12 mouse cellular contexts compared by ENCODE assay signal in the genomic region with DNA sequence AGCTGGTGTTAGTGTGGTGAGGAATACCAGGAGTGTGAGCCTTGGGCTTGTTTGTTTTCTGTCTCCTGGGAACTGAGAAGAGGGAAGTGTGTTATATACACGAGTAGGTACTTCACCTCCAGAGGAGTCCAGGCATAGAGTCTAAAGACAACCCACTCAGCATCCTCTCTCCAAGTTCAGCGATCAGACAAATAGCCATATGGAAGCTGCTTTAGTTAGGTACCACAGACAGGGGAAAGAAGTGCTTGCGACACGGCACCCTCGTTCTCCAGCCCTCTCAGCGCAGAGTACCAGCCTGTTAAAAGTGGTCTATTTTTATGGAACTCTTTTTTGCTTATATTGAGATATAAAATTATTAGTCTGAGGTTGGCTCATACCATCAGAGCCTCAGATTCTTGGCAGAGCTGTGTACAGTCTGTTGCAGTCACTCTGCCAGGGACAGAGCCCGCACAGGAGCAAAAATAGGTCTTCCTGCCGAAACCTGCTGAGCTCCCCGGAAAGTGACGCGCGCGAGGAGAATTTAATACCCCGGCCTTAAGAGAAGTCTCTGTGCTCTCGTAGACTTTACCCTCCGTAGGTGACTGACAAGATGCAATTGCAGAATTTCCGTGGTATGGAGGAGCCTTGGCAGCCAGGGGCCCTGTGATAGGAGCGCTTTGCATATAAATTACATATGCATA.
DNase-seq lines count a peak whose midpoint lies in the region; ATAC-seq and TF ChIP-seq lines count a peak whose summit lies in the region.
"Had no signal": no experiment of that assay in that cellular context is flagged by ENCODE, and none has a peak within 500 bp of the region (broad histone marks: within the 10 kb centered on the region; RNA-seq: fewer than 3 reads in every experiment).

No protein-coding gene starts in this region.

- H3K4me3 ChIP-seq in lung, adult 2 months (replicated peaks; ENCODE audit: extremely low read depth, low read depth, low read length) = no peak overlapping the region
- H3K4me3 ChIP-seq: liver, embryonic 12.5 days; neural tube, embryonic 13.5 days had no signal

- no peaks in the 10 kb centered on the region for H3K4me1 ChIP-seq in lung, adult 2 months (ENCODE audit: control insufficient read depth, insufficient read depth, low read length)
- H3K4me1 ChIP-seq: liver, embryonic 12.5 days had no signal

- TF ChIP-seq CTCF in lung, adult 2 months (IDR thresholded peaks at IDR 0.05; ENCODE audit: insufficient read depth, low read length) = no peak

- peak; percentile 87 for ATAC-seq in cerebellum, adult (ENCODE audit: insufficient number of reproducible peaks, low FRiP score, low TSS enrichment)
- ATAC-seq in inflammation-experienced regulatory T-cells, adult 6 months = peak; percentile 72
- ATAC-seq: liver, embryonic 12.5 days had no signal

- no peak for TF ChIP-seq POLR2A in lung, adult 2 months (IDR thresholded peaks at IDR 0.05; ENCODE audit: borderline replicate concordance, extremely low read depth, low read depth, low read length)

- 52% methylated on average over 18 of the region's 18 CpGs for WGBS in lung, adult 2 months

- DNase-seq in cerebellum, postnatal 4 days (ENCODE audit: low spot score in 2 of 2) = no peak
- DNase-seq in lung, postnatal 36 days = peak; percentile 26
- DNase-seq in lung, adult 2 months = no peak
- DNase-seq in right cerebral cortex, postnatal 25 days = peak; percentile 54
- DNase-seq in adrenal gland, postnatal 25 days = no peak
- no peak for DNase-seq in retina, postnatal 1 day
- DNase-seq: adrenal gland, postnatal 14 days; heart, postnatal 4 days had no signal

Comparison
In these comparisons a context has a peak if more than half of its experiments do, and no peak if none do; other contexts are left out.
1. DNase-seq: peak in lung, postnatal 36 days (single experiment) and right cerebral cortex, postnatal 25 days (single experiment); none in cerebellum, postnatal 4 days (0 of 2), lung, adult 2 months (single experiment), adrenal gland, postnatal 25 days (single experiment) and retina, postnatal 1 day (single experiment).